Mouse (Mus musculus) spleen, adult 2 months (tissue): Measurements from ENCODE around the gene 4930519G04Rik.

Experiments used
- CTCF ChIP-seq: fragments of 200-500 bp; IDR thresholded peaks from 2 replicates; pipeline ENCODE4 v1.5.1; 2011; ENCODE audit warnings: mild to moderate bottlenecking, inconsistent platforms; ENCODE audit not compliant: insufficient read depth, insufficient read length, insufficient replicate concordance; ENCODE audit errors: extremely low read depth
- POLR2A ChIP-seq: fragments of 200-500 bp; IDR thresholded peaks from 2 replicates; pipeline ENCODE4 v1.6.1; 2011; ENCODE audit warnings: low read depth, low read length, inconsistent platforms

- TF ChIP-seq CTCF, result no peak
- no peak for TF ChIP-seq POLR2A
These were observed 26.0 kb upstream of the 4930519G04Rik start for GRCm38 (mm10) chr5:114827427-114827826.
